Mouse (Mus musculus): ENCODE results near the gene Hic2. TPM values are rescaled to one million over a fixed set of nuclear protein-coding genes. Genes with fewer than 3 reads are reported as not detected.

Gene Hic2
- polyA plus RNA-seq, 1 experiment from 2014 or later = 9.4 TPM

- no peak overlapping the region for H3K4me2 ChIP-seq (ENCODE audit: low read length)
- H3K27ac ChIP-seq (ENCODE audit: low read length) = no peak overlapping the region
- ATAC-seq = no peak
- H3K9me3 ChIP-seq (ENCODE audit: control insufficient read depth, low read length) = no peaks in the 10 kb centered on the region
- H3K27me3 ChIP-seq (replicated peaks; ENCODE audit: control insufficient read depth, insufficient read depth, low read length) = no peaks in the 10 kb centered on the region
- WGBS = 91% methylated on average over 6 of the region's 6 CpGs
- H3K9ac ChIP-seq (replicated peaks; ENCODE audit: low read depth, low read length) = no peak overlapping the region
- H3K4me1 ChIP-seq (replicated peaks; ENCODE audit: control insufficient read depth, insufficient read depth, low read length) = peaks cover 29% of the 10 kb centered on the region
- no peaks in the 10 kb centered on the region for H3K36me3 ChIP-seq (ENCODE audit: control insufficient read depth, insufficient read depth)
- H3K4me3 ChIP-seq (replicated peaks; ENCODE audit: low read length) = no peak overlapping the region
Observed at GRCm38 (mm10) chr16:17249135-17249534, 15.8 kb downstream of the Hic2 start.

- Histone ChIP-seq H3K9me3 (ENCODE audit: control insufficient read depth, low read length) (no peaks in the 10 kb centered on the region), H3K9ac (replicated peaks; ENCODE audit: low read depth, low read length) (no peak overlapping the region), H3K27me3 (replicated peaks; ENCODE audit: control insufficient read depth, insufficient read depth, low read length) (no peaks in the 10 kb centered on the region), H3K4me2 (ENCODE audit: low read length) (no peak overlapping the region), H3K4me1 (replicated peaks; ENCODE audit: control insufficient read depth, insufficient read depth, low read length) (peaks cover 31% of the 10 kb centered on the region), H3K4me3 (replicated peaks; ENCODE audit: low read length) (no peak overlapping the region), H3K27ac (ENCODE audit: low read length) (no peak overlapping the region), H3K36me3 (ENCODE audit: control insufficient read depth, insufficient read depth) (no peaks in the 10 kb centered on the region)
- peak; percentile 21 for ATAC-seq
- 30% methylated on average over 3 of the region's 3 CpGs for WGBS
Observed at GRCm38 (mm10) chr16:17251539-17251938, 18.2 kb downstream of the Hic2 start.

- H3K27ac ChIP-seq (ENCODE audit: low read length) = no peak overlapping the region
- H3K9ac ChIP-seq (replicated peaks; ENCODE audit: low read depth, low read length) = no peak overlapping the region
- H3K36me3 ChIP-seq (ENCODE audit: control insufficient read depth, insufficient read depth) = no peaks in the 10 kb centered on the region
- no peaks in the 10 kb centered on the region for H3K27me3 ChIP-seq (replicated peaks; ENCODE audit: control insufficient read depth, insufficient read depth, low read length)
- WGBS = 60% methylated on average over 3 of the region's 3 CpGs
- H3K4me1 ChIP-seq (replicated peaks; ENCODE audit: control insufficient read depth, insufficient read depth, low read length) = peaks cover 31% of the 10 kb centered on the region
- H3K4me2 ChIP-seq (ENCODE audit: low read length) = no peak overlapping the region
- no peak for ATAC-seq
- H3K9me3 ChIP-seq (ENCODE audit: control insufficient read depth, low read length) = no peaks in the 10 kb centered on the region
- H3K4me3 ChIP-seq (replicated peaks; ENCODE audit: low read length) = no peak overlapping the region
Observed at GRCm38 (mm10) chr16:17252086-17252726, 18.8 kb downstream of the Hic2 start.

- Histone ChIP-seq H3K27ac (ENCODE audit: low read length) (no peak overlapping the region), H3K4me2 (ENCODE audit: low read length) (no peak overlapping the region), H3K36me3 (ENCODE audit: control insufficient read depth, insufficient read depth) (no peaks in the 10 kb centered on the region), H3K9me3 (ENCODE audit: control insufficient read depth, low read length) (no peaks in the 10 kb centered on the region), H3K4me1 (replicated peaks; ENCODE audit: control insufficient read depth, insufficient read depth, low read length) (peaks cover 26% of the 10 kb centered on the region), H3K9ac (replicated peaks; ENCODE audit: low read depth, low read length) (no peak overlapping the region), H3K4me3 (replicated peaks; ENCODE audit: low read length) (no peak overlapping the region), H3K27me3 (replicated peaks; ENCODE audit: control insufficient read depth, insufficient read depth, low read length) (no peaks in the 10 kb centered on the region)
- ATAC-seq = no peak
- 67% methylated on average over 7 of the region's 7 CpGs for WGBS
Observed at GRCm38 (mm10) chr16:17252841-17253240, 19.5 kb downstream of the Hic2 start.

GRCm38 (mm10) chr16:17254005-17254597 lies 20.7 kb downstream of the Hic2 start:
- H3K9me3 ChIP-seq (ENCODE audit: control insufficient read depth, low read length) = no peaks in the 10 kb centered on the region
- no peak overlapping the region for H3K9ac ChIP-seq (replicated peaks; ENCODE audit: low read depth, low read length)
- no peak overlapping the region for H3K4me3 ChIP-seq (replicated peaks; ENCODE audit: low read length)
- no peaks in the 10 kb centered on the region for H3K27me3 ChIP-seq (replicated peaks; ENCODE audit: control insufficient read depth, insufficient read depth, low read length)
- peaks cover 26% of the 10 kb centered on the region for H3K4me1 ChIP-seq (replicated peaks; ENCODE audit: control insufficient read depth, insufficient read depth, low read length)
- H3K4me2 ChIP-seq (ENCODE audit: low read length) = no peak overlapping the region
- 19% methylated on average over 4 of the region's 4 CpGs for WGBS
- peak; percentile 16; the same call in 1 of the 2 replicates for ATAC-seq
- H3K27ac ChIP-seq (ENCODE audit: low read length) = no peak overlapping the region
- 0 out of 2 replicates have a peak, but pooled peaks cover 7% of the 10 kb centered on the region for H3K36me3 ChIP-seq (ENCODE audit: control insufficient read depth, insufficient read depth)

GRCm38 (mm10) chr16:17255270-17255669 lies 21.9 kb downstream of the Hic2 start:
- Histone ChIP-seq H3K27ac (ENCODE audit: low read length) (no peak overlapping the region), H3K9me3 (ENCODE audit: control insufficient read depth, low read length) (no peaks in the 10 kb centered on the region), H3K4me2 (ENCODE audit: low read length) (no peak overlapping the region), H3K4me1 (replicated peaks; ENCODE audit: control insufficient read depth, insufficient read depth, low read length) (peaks cover 26% of the 10 kb centered on the region), H3K36me3 (ENCODE audit: control insufficient read depth, insufficient read depth) (0 out of 2 replicates have a peak, but pooled peaks cover 7% of the 10 kb centered on the region), H3K4me3 (replicated peaks; ENCODE audit: low read length) (no peak overlapping the region), H3K27me3 (replicated peaks; ENCODE audit: control insufficient read depth, insufficient read depth, low read length) (no peaks in the 10 kb centered on the region), H3K9ac (replicated peaks; ENCODE audit: low read depth, low read length) (no peak overlapping the region)
- ATAC-seq = no peak
- 78% methylated on average over 2 of the region's 2 CpGs for WGBS

- peaks cover 13% of the 10 kb centered on the region for H3K4me1 ChIP-seq (replicated peaks; ENCODE audit: control insufficient read depth, insufficient read depth, low read length)
- no peak overlapping the region for H3K9ac ChIP-seq (replicated peaks; ENCODE audit: low read depth, low read length)
- ATAC-seq = 0 out of 2 replicates have a peak, but pooled peaks have one; percentile 13
- no peaks in the 10 kb centered on the region for H3K27me3 ChIP-seq (replicated peaks; ENCODE audit: control insufficient read depth, insufficient read depth, low read length)
- H3K4me3 ChIP-seq (replicated peaks; ENCODE audit: low read length) = no peak overlapping the region
- peaks cover 7% of the 10 kb centered on the region; the same call in 1 of the 2 replicates for H3K36me3 ChIP-seq (ENCODE audit: control insufficient read depth, insufficient read depth)
- no peaks in the 10 kb centered on the region for H3K9me3 ChIP-seq (ENCODE audit: control insufficient read depth, low read length)
- WGBS = 85% methylated on average over 9 of the region's 9 CpGs
- H3K27ac ChIP-seq (ENCODE audit: low read length) = no peak overlapping the region
- H3K4me2 ChIP-seq (ENCODE audit: low read length) = no peak overlapping the region
Observed at GRCm38 (mm10) chr16:17257359-17257821, 24.0 kb downstream of the Hic2 start.

GRCm38 (mm10) chr16:17258917-17259316 lies 25.5 kb downstream of the Hic2 start:
- Histone ChIP-seq H3K27me3 (replicated peaks; ENCODE audit: control insufficient read depth, insufficient read depth, low read length) (no peaks in the 10 kb centered on the region), H3K9me3 (ENCODE audit: control insufficient read depth, low read length) (no peaks in the 10 kb centered on the region), H3K36me3 (ENCODE audit: control insufficient read depth, insufficient read depth) (peaks cover 7% of the 10 kb centered on the region; the same call in 1 of the 2 replicates), H3K4me2 (ENCODE audit: low read length) (no peak overlapping the region), H3K4me3 (replicated peaks; ENCODE audit: low read length) (no peak overlapping the region), H3K4me1 (replicated peaks; ENCODE audit: control insufficient read depth, insufficient read depth, low read length) (peaks cover 5% of the 10 kb centered on the region), H3K9ac (replicated peaks; ENCODE audit: low read depth, low read length) (no peak overlapping the region), H3K27ac (ENCODE audit: low read length) (no peak overlapping the region)
- ATAC-seq = no peak
- 94% methylated on average over 12 of the region's 12 CpGs for WGBS

- no peak overlapping the region for H3K9ac ChIP-seq (replicated peaks; ENCODE audit: low read depth, low read length)
- H3K27ac ChIP-seq (ENCODE audit: low read length) = no peak overlapping the region
- no peaks in the 10 kb centered on the region for H3K4me1 ChIP-seq (replicated peaks; ENCODE audit: control insufficient read depth, insufficient read depth, low read length)
- H3K9me3 ChIP-seq (ENCODE audit: control insufficient read depth, low read length) = no peaks in the 10 kb centered on the region
- ATAC-seq = no peak
- WGBS = 81% methylated on average over 1 of the region's 1 CpGs
- no peak overlapping the region for H3K4me3 ChIP-seq (replicated peaks; ENCODE audit: low read length)
- no peak overlapping the region for H3K4me2 ChIP-seq (ENCODE audit: low read length)
- peaks cover 7% of the 10 kb centered on the region; the same call in 1 of the 2 replicates for H3K36me3 ChIP-seq (ENCODE audit: control insufficient read depth, insufficient read depth)
- H3K27me3 ChIP-seq (replicated peaks; ENCODE audit: control insufficient read depth, insufficient read depth, low read length) = no peaks in the 10 kb centered on the region
Observed at GRCm38 (mm10) chr16:17261341-17261740, 28.0 kb downstream of the Hic2 start.

All from forebrain, embryonic 16.5 days (tissue).